Mouse (Mus musculus) central nervous system, embryonic 11.5 days (tissue): ENCODE results near the gene Znrd1. TPM values are rescaled to one million over a fixed set of nuclear protein-coding genes. Genes with fewer than 3 reads are reported as not detected.

Experiments used
- polyA plus RNA-seq: library from polyadenylated mRNA; depleted of rRNA; stranded (reverse); fragments of >200 nt; gene quantifications from 2 replicates; pipeline ENCODE4 v1.2.3, GENCODE M21; 2012; rRNA removed

Gene Znrd1
- polyA plus RNA-seq, result 62.0 and 77.5 TPM in 2 replicates

DNA sequence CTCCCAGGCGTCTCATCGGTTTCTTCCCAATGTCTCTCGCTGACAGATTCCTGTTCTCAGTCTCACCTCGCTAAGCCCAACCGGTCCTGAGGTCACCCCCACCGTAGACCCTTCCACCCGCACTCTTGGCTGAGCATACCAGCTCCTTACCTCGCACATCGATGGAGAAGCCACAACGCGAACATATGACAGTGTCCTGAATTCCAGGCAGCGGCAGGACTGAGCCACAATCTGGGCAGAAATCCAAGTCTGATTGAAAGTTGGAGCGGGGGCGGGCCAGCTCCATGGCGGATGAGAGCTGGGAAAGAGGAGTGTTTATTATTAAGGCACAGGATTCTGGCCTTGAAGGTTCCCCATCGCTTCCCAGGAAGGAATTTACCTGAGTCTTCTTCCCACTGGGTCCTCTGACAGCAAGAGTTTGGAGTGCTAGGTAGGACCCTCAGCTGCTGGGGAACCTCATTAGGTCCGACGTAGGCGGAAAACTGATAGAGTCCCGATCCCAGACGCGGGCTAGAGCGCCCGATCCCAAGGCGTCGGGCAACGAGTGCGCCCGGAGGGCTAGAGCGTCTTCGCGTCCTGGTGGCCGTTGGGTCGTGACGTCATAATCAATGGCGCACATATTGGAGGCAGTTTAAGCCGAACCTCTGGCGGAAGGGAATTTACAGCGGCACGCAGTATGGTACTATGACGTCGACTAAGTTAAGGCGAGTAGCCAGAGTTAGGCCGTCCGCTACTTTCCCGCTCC, at the start of gene Znrd1, which contains the start of gene Znrd1as:
TSS of gene Znrd1 (minus strand) at position 561 of the 745 bp plus-strand sequence.
TSS of gene Znrd1as (plus strand) at position 594 of the 745 bp plus-strand sequence.

GRCm38 (mm10) chr17:37000863-37001262, 42.5 kb upstream of the Znrd1 start, which contains the start of gene Zfp57:
TSS of gene Zfp57 (plus strand) at chr17:37001163.

GRCm38 (mm10) chr17:36989437-36989836, 31.1 kb upstream of the Znrd1 start, which contains the start of gene H2-M5:
TSS of gene H2-M5 (minus strand) at chr17:36989537.

GRCm38 (mm10) chr17:36981221-36981813, 23.0 kb upstream of the Znrd1 start, which contains the start of gene 2410137M14Rik:
TSS of gene 2410137M14Rik (minus strand) at chr17:36981237.

DNA sequence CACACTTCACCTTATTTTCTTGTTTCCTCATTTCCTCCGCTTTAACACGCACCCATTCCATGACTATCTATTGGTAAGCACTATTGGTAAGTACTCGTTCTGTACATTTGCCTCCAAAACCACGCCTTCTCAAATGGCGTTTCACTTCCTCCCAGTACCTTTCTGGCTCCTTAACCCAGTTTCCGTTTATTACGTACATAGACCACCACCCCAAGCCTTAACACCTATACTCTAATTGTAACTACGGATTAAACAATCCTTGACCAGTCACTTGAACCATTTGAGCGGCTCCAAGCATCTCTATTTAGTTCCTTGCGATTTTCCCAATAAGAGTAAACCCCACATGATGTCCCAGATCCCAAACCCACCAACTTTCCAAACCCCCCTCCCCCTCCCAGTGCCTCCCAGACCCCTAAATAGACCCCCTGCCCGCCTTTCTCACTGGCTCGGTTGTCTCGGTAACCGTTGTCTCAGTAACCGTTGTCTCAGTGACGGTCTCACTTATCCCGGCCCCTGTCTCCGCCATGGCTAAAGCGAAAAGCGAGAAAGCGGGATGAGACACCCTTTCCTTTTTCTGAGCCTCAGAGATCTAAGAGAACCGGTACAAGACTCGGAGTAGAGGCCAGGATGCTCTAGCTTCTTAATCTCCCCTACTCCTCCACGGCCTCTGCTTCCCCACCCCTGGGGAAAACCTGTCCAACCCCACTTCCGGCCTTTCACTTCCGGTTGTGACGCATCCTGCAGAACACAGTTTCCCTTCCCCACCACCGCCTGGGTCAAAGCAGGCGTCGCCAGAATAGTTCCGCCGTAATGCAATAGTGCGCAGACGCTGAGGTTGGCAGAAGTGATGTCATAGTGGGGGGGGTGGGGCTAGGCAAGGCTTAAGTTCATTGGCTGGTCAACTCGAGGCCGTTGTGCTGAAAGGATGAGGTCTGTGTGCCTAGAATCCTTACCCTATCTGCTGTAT, 7.1 kb downstream of the Znrd1 start, which contains the start of gene Ppp1r11:
TSS of gene Ppp1r11 (minus strand) at position 761 of the 967 bp plus-strand sequence.

GRCm38 (mm10) chr17:36942791-36943471, 15.4 kb downstream of the Znrd1 start, which contains the start of gene Rnf39:
TSS of gene Rnf39 (plus strand) at chr17:36942918.

Other genes with a start within 250 kb of the Znrd1 start
- gene H2-M10.5, start 185.6 kb downstream of the Znrd1 start, polyA plus RNA-seq, result not detected in 2 replicates
- not detected in 2 replicates for gene H2-M10.6, start 146.4 kb downstream of the Znrd1 start, polyA plus RNA-seq
- 40.5 and 46.1 TPM in 2 replicates for gene Trim26, start 121.4 kb downstream of the Znrd1 start, polyA plus RNA-seq
- gene Trim15, start 91.3 kb downstream of the Znrd1 start, polyA plus RNA-seq, result 0.08 and 0.12 TPM in 2 replicates
- gene Trim10, start 89.0 kb downstream of the Znrd1 start, polyA plus RNA-seq, result 8.1 and 10.7 TPM in 2 replicates
- gene Trim40, start 68.4 kb downstream of the Znrd1 start, polyA plus RNA-seq, result not detected in 2 replicates
- gene Trim31, start 60.4 kb downstream of the Znrd1 start, polyA plus RNA-seq, result not detected in 2 replicates
- gene Rnf39, start 15.6 kb downstream of the Znrd1 start, polyA plus RNA-seq, result 0.15 and 0.22 TPM in 2 replicates
- gene Ppp1r11, start 6.8 kb downstream of the Znrd1 start, polyA plus RNA-seq, result 147 and 182 TPM in 2 replicates
- 7.1 and 7.4 TPM in 2 replicates for gene Znrd1as, start within 50 bp of the Znrd1 start, polyA plus RNA-seq
- gene 2410137M14Rik, start 22.7 kb upstream of the Znrd1 start, polyA plus RNA-seq, result 0.61 and 0.72 TPM in 2 replicates
- gene H2-M5, start 31.0 kb upstream of the Znrd1 start, polyA plus RNA-seq, result 8.8 and 11.2 TPM in 2 replicates
- gene Zfp57, start 42.6 kb upstream of the Znrd1 start, polyA plus RNA-seq, result 133 and 194 TPM in 2 replicates
- gene Mog, start 64.8 kb upstream of the Znrd1 start, polyA plus RNA-seq, result not detected in 2 replicates
- gene Gabbr1, start 87.4 kb upstream of the Znrd1 start, polyA plus RNA-seq, result 73.5 and 100.0 TPM in 2 replicates
- not detected in 2 replicates for gene Olfr90, start 129.9 kb upstream of the Znrd1 start, polyA plus RNA-seq
- not detected in 2 replicates for gene Olfr91, start 139.7 kb upstream of the Znrd1 start, polyA plus RNA-seq
- gene Olfr92, start 161.5 kb upstream of the Znrd1 start, polyA plus RNA-seq, result not detected in 2 replicates
- gene Olfr93, start 202.9 kb upstream of the Znrd1 start, polyA plus RNA-seq, result not detected in 2 replicates
- gene Ubd, start 235.3 kb upstream of the Znrd1 start, polyA plus RNA-seq, result not detected in 2 replicates
- gene Olfr94, start 242.4 kb upstream of the Znrd1 start, polyA plus RNA-seq, result not detected in 2 replicates